Mouse (Mus musculus): Measurements from ENCODE around the gene Yif1b.

Gene Yif1b

GRCm38 (mm10) chr7:29244732-29245416, 6.7 kb downstream of the Yif1b start:
- DNase-seq (ENCODE audit: low read depth), result no peak

- no peak for DNase-seq (ENCODE audit: low read depth)
Observed at GRCm38 (mm10) chr7:29246015-29246414, 7.9 kb downstream of the Yif1b start.

- no peak for DNase-seq (ENCODE audit: low read depth)
Observed at GRCm38 (mm10) chr7:29246619-29247313, 8.6 kb downstream of the Yif1b start.

- DNase-seq (ENCODE audit: low read depth), result peak; percentile 70
Observed at GRCm38 (mm10) chr7:29247314-29247700, 9.2 kb downstream of the Yif1b start.

GRCm38 (mm10) chr7:29247706-29248105, 9.6 kb downstream of the Yif1b start:
- no peak for DNase-seq (ENCODE audit: low read depth)

- no peak for DNase-seq (ENCODE audit: low read depth)
Observed at GRCm38 (mm10) chr7:29248261-29248841, 10.2 kb downstream of the Yif1b start, which contains the start of gene 2200002D01Rik. Gene 2200002D01Rik (minus strand): TSS chr7:29248466.

- no peak for DNase-seq (ENCODE audit: low read depth)
Observed at GRCm38 (mm10) chr7:29251166-29251565, 13.0 kb downstream of the Yif1b start.

GRCm38 (mm10) chr7:29253842-29254241, 15.7 kb downstream of the Yif1b start:
- DNase-seq (ENCODE audit: low read depth), result no peak

- DNase-seq (ENCODE audit: low read depth), result no peak
Observed at GRCm38 (mm10) chr7:29255875-29256274, 17.7 kb downstream of the Yif1b start.

- no peak for DNase-seq (ENCODE audit: low read depth)
Observed at GRCm38 (mm10) chr7:29257368-29257767, 19.2 kb downstream of the Yif1b start.

- no peak for DNase-seq (ENCODE audit: low read depth)
Observed at GRCm38 (mm10) chr7:29259781-29260730, 21.9 kb downstream of the Yif1b start.

- DNase-seq (ENCODE audit: low read depth), result no peak
Observed at GRCm38 (mm10) chr7:29262151-29262550, 24.0 kb downstream of the Yif1b start.

- no peak for DNase-seq (ENCODE audit: low read depth)
Observed at GRCm38 (mm10) chr7:29263831-29264230, 25.7 kb downstream of the Yif1b start.

GRCm38 (mm10) chr7:29265636-29266035, 27.5 kb downstream of the Yif1b start:
- DNase-seq (ENCODE audit: low read depth), result no peak

GRCm38 (mm10) chr7:29266931-29267330, 28.8 kb downstream of the Yif1b start:
- no peak for DNase-seq (ENCODE audit: low read depth)

- DNase-seq (ENCODE audit: low read depth), result no peak
Observed at GRCm38 (mm10) chr7:29270445-29270844, 32.3 kb downstream of the Yif1b start.

GRCm38 (mm10) chr7:29271687-29272465, 33.7 kb downstream of the Yif1b start:
- no peak for DNase-seq (ENCODE audit: low read depth)

- no peak for DNase-seq (ENCODE audit: low read depth)
Observed at GRCm38 (mm10) chr7:29276715-29277114, 38.6 kb downstream of the Yif1b start.

GRCm38 (mm10) chr7:29277510-29277909, 39.4 kb downstream of the Yif1b start:
- DNase-seq (ENCODE audit: low read depth), result no peak

GRCm38 (mm10) chr7:29279261-29279660, 41.1 kb downstream of the Yif1b start:
- DNase-seq (ENCODE audit: low read depth), result no peak

GRCm38 (mm10) chr7:29279924-29280323, 41.8 kb downstream of the Yif1b start:
- no peak for DNase-seq (ENCODE audit: low read depth)
